Mouse (Mus musculus) forebrain, postnatal 0 days (tissue): ENCODE data around the gene Rsph14. TPM values are rescaled to one million over a fixed set of nuclear protein-coding genes. Genes with fewer than 3 reads are reported as not detected.
"Not testable (repeated sequence)": the region's sequence is repeated elsewhere in the genome, so short reads cannot be mapped to it uniquely, and the experiment has no call there.

Experiments
- ATAC-seq: fragments of 200-750 bp; cut with Nextera tagmentation; 2 replicates; pipeline ENCODE4 v1.8.0; 2017; ENCODE audit warnings: mild to moderate bottlenecking, moderate library complexity
- DNase-seq: peaks from one replicate; pipeline ENCODE4 v3.0.0-alpha.2; 2015
- H3K27ac ChIP-seq: fragments of 300-500 bp; sonication (generic); 2 replicates; pipeline ENCODE4 v1.5.1; 2014; ENCODE audit warnings: low read depth, mild to moderate bottlenecking, antibody characterized with exemption, low read length, moderate library complexity, mixed read lengths
- H3K27me3 ChIP-seq: fragments of 300-500 bp; sonication (generic); 2 replicates; pipeline ENCODE4 v1.6.1; 2014; ENCODE audit warnings: mild to moderate bottlenecking, low read length, mixed read lengths; ENCODE audit not compliant: insufficient read depth
- H3K36me3 ChIP-seq: fragments of 300-500 bp; sonication (generic); 2 replicates; pipeline ENCODE4 v1.6.1; 2014; ENCODE audit warnings: mild to moderate bottlenecking, moderate library complexity; ENCODE audit not compliant: insufficient read depth
- H3K4me1 ChIP-seq: fragments of 300-500 bp; sonication (generic); 2 replicates; pipeline ENCODE4 v1.6.1; 2014; ENCODE audit warnings: antibody characterized with exemption; ENCODE audit not compliant: insufficient read depth
- H3K4me2 ChIP-seq: fragments of 300-500 bp; sonication (generic); 2 replicates; pipeline ENCODE4 v1.6.1; 2014; ENCODE audit warnings: low read depth, mild to moderate bottlenecking, moderate library complexity
- H3K4me3 ChIP-seq: fragments of 300-500 bp; sonication (generic); 2 replicates; pipeline ENCODE4 v1.5.1; 2014; ENCODE audit warnings: low read depth, low read length, mixed read lengths
- H3K9ac ChIP-seq: fragments of 300-500 bp; sonication (generic); 2 replicates; pipeline ENCODE4 v1.6.1; 2014; ENCODE audit warnings: mild to moderate bottlenecking
- H3K9me3 ChIP-seq: fragments of 300-500 bp; sonication (generic); 2 replicates; pipeline ENCODE4 v1.6.1; 2016; ENCODE audit warnings: low read length
- CTCF ChIP-seq: sonication (generic); IDR thresholded peaks from 2 replicates; pipeline ENCODE4 v1.5.1; 2016; ENCODE audit warnings: antibody characterized with exemption, control low read depth, low read depth
- WGBS: fragments of 180-500 bp; shearing (Covaris S2); extraction: QIAGEN DNeasy Blood & Tissue Kit; methylation state at CpG from one replicate; pipeline ENCODE4 v1.1.7; 2014; 5-methylcytosine and 5-hydroxymethylcytosine counted together
- polyA plus RNA-seq: library from polyadenylated mRNA; unstranded; fragments of >200 nt; fragmentation: Nextera tagmentation; extraction: Ambion mirVana; gene quantifications from 2 replicates; pipeline ENCODE4 v1.2.1, GENCODE M21; 2015
- total RNA-seq: library from RNA; depleted of rRNA; stranded (reverse); fragments of >200 nt; gene quantifications from 2 replicates; pipeline ENCODE4 v1.2.3, GENCODE M21; 2014

Gene Rsph14
- total and polyA plus RNA-seq, 2 experiments from 2014 or later, result 0.24 to 0.90 TPM

DNA sequence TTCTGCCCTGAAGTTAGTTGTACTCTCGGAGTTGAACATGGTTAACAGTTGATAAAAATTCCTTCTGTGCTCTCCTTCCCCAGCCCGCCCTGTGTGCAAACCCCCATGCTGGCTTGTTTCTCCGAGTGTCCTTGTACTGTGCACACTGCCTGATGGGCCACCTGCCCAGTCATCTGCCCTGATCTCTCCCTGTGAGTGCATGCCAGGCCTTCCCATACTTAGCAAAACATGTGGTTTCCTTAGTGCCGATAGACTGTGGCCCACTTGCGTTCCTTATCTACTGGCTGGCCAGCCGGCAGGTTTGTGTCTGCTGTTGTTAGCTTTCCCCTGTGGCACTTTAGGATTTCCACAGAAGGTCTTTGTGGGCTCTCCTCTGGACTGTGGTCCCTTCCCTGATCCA, 21.7 kb upstream of the Rsph14 start:
- Histone ChIP-seq H3K9ac (no peak overlapping the region), H3K4me1 (0 out of 2 replicates have a peak, but pooled peaks cover 9% of the 10 kb centered on the region), H3K4me2 (no peak overlapping the region), H3K27ac (no peak overlapping the region), H3K9me3 (no peaks in the 10 kb centered on the region), H3K4me3 (no peak overlapping the region), H3K27me3 (no peaks in the 10 kb centered on the region), H3K36me3 (no peaks in the 10 kb centered on the region; the same call in 1 of the 2 replicates)
- no peak for ATAC-seq
- WGBS, result 68% methylated on average over 6 of the region's 6 CpGs
- DNase-seq, result no peak
- TF ChIP-seq CTCF, result no peak

DNA sequence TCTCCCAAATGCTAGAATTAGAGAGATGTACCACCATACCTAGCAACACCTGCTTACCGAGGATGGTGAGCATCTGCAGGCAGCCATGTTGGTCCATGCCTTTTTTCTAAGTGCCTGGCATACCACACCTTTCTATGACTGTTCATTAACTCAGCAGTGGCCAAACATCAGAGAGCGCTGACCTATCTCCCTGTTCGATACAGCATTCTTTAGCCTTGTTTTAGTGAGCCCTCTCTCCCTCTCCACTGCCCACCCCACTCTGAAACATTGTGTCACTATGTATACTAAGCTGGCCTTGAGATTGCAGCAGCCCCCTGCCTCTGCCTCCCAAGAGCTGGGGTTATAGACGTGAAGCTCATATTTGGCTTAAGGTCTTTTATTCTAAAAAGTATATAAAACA, 21.3 kb upstream of the Rsph14 start:
- no peak for TF ChIP-seq CTCF
- no peaks in the 10 kb centered on the region for H3K27me3 ChIP-seq
- WGBS, result 86% methylated on average over 4 of the region's 4 CpGs
- ATAC-seq (no peak), DNase-seq (no peak)
- H3K4me1 ChIP-seq, result 0 out of 2 replicates have a peak, but pooled peaks cover 9% of the 10 kb centered on the region
- no peaks in the 10 kb centered on the region; the same call in 1 of the 2 replicates for H3K36me3 ChIP-seq
- H3K9ac ChIP-seq, result no peak overlapping the region
- H3K27ac ChIP-seq, result no peak overlapping the region
- H3K4me2 ChIP-seq, result no peak overlapping the region
- H3K4me3 ChIP-seq, result no peak overlapping the region
- no peaks in the 10 kb centered on the region for H3K9me3 ChIP-seq

GRCm38 (mm10) chr10:75052902-75053301, 20.5 kb upstream of the Rsph14 start:
- 0 out of 2 replicates have a peak, but pooled peaks cover 9% of the 10 kb centered on the region for H3K4me1 ChIP-seq
- 81% methylated on average over 8 of the region's 8 CpGs for WGBS
- DNase-seq (no peak), ATAC-seq (no peak)
- H3K4me2 ChIP-seq, result no peak overlapping the region
- no peak for TF ChIP-seq CTCF
- no peaks in the 10 kb centered on the region for H3K27me3 ChIP-seq
- H3K9ac ChIP-seq, result no peak overlapping the region
- no peak overlapping the region for H3K27ac ChIP-seq
- H3K36me3 ChIP-seq, result no peaks in the 10 kb centered on the region; the same call in 1 of the 2 replicates
- no peak overlapping the region for H3K4me3 ChIP-seq
- H3K9me3 ChIP-seq, result no peaks in the 10 kb centered on the region

GRCm38 (mm10) chr10:75051364-75052074, 19.1 kb upstream of the Rsph14 start:
- Histone ChIP-seq H3K4me3 (no peak overlapping the region), H3K4me2 (no peak overlapping the region), H3K4me1 (0 out of 2 replicates have a peak, but pooled peaks cover 9% of the 10 kb centered on the region), H3K27ac (no peak overlapping the region), H3K9ac (no peak overlapping the region), H3K27me3 (no peaks in the 10 kb centered on the region), H3K36me3 (peaks cover 3% of the 10 kb centered on the region; the same call in 1 of the 2 replicates), H3K9me3 (no peaks in the 10 kb centered on the region)
- DNase-seq (no peak), ATAC-seq (no peak)
- no peak for TF ChIP-seq CTCF
- 95% methylated on average over 21 of the region's 21 CpGs for WGBS

- no peak for TF ChIP-seq CTCF
- no peak overlapping the region for H3K9ac ChIP-seq
- peaks cover 18% of the 10 kb centered on the region for H3K36me3 ChIP-seq
- no peaks in the 10 kb centered on the region for H3K4me1 ChIP-seq
- DNase-seq (no peak), ATAC-seq (no peak)
- no peaks in the 10 kb centered on the region for H3K27me3 ChIP-seq
- H3K4me3 ChIP-seq, result no peak overlapping the region
- no peaks in the 10 kb centered on the region for H3K9me3 ChIP-seq
- 90% methylated on average over 7 of the region's 7 CpGs for WGBS
- no peak overlapping the region for H3K4me2 ChIP-seq
- H3K27ac ChIP-seq, result no peak overlapping the region
Observed at GRCm38 (mm10) chr10:75048711-75049110, 16.3 kb upstream of the Rsph14 start.

DNA sequence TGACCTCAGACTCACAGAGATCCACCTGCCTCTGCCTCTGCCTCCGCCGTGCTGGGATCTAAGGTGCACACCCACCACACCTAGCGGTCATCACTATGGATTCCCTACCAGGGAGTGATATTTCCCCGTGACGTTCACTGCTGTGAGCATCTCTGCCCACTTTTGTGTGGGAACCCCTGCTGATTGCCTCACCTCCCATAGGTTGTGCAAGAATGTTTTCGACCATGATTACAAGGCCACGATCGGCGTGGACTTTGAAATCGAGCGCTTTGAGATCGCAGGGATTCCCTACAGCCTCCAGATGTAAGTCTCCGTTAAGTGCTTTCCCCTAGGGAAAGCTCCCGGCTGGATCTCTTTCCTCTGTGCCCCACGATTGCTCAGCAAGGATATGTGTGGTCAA, 13.4 kb upstream of the Rsph14 start:
- no peak for TF ChIP-seq CTCF
- Histone ChIP-seq H3K9me3 (no peaks in the 10 kb centered on the region), H3K9ac (no peak overlapping the region), H3K27ac (no peak overlapping the region), H3K4me2 (no peak overlapping the region), H3K4me3 (no peak overlapping the region), H3K4me1 (no peaks in the 10 kb centered on the region), H3K36me3 (peaks cover 27% of the 10 kb centered on the region), H3K27me3 (no peaks in the 10 kb centered on the region)
- DNase-seq (no peak), ATAC-seq (no peak)
- WGBS, result 95% methylated on average over 15 of the region's 15 CpGs

DNA sequence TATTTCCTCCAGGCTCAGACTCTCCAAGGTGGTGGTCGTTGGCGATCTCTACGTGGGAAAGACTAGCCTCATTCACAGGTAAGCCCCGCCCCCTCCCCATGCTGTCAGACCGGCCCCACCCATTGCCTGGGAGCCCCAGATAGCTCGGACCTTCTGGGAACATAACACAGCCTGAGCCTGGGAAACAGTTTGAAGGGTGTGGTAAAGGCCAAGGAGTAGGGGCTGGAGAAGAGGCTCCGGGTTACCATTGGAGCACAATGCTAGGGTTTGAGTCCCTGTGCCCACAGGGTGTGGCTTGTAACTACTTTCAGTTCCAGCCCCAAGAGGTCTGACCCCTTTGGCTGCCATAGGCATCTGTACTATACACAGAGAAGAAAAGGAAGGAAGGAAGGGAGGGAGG, 12.1 kb upstream of the Rsph14 start:
- WGBS, result 53% methylated on average over 7 of the region's 7 CpGs
- no peak for ATAC-seq
- no peak overlapping the region for H3K4me3 ChIP-seq
- H3K27me3 ChIP-seq, result no peaks in the 10 kb centered on the region
- no peak overlapping the region for H3K4me2 ChIP-seq
- H3K9me3 ChIP-seq, result no peaks in the 10 kb centered on the region
- H3K4me1 ChIP-seq, result no peaks in the 10 kb centered on the region
- H3K36me3 ChIP-seq, result peaks cover 27% of the 10 kb centered on the region
- TF ChIP-seq CTCF, result no peak
- H3K9ac ChIP-seq, result no peak overlapping the region
- H3K27ac ChIP-seq, result no peak overlapping the region
- DNase-seq, result no peak

DNA sequence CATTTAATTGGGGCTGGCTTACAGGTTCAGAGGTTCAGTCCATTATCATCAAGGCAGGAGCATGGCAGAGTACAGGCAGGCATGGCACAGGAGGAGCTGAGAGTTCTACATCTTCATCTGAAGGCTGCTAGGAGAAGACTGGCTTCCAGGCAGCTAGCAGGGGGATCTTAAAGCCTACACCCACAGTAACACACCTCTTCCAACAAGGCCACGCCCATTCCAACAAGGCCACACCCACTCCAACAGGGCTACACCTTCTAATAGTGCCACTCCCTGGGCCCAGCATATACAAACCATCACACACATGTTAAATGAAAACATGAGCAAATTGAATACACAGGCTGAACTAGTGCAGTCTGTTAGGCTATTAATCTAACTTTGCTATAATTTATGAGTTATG, 9.7 kb upstream of the Rsph14 start:
- WGBS, result 14% methylated on average over 1 of the region's 1 CpGs

More for the DNA sequence above, 9.7 kb upstream of the Rsph14 start:
- H3K27me3 ChIP-seq, H3K4me3 ChIP-seq, ATAC-seq, H3K27ac ChIP-seq, H3K9me3 ChIP-seq, H3K4me2 ChIP-seq, DNase-seq, H3K9ac ChIP-seq, H3K4me1 ChIP-seq: not testable (repeated sequence)
- H3K36me3 ChIP-seq, result peaks cover 24% of the 10 kb centered on the region; the same call in 1 of the 2 replicates
